Mouse (Mus musculus): Measurements from ENCODE around the gene Fcer1a. TPM values are rescaled to one million over a fixed set of nuclear protein-coding genes. Genes with fewer than 3 reads are reported as not detected.
"Not testable (repeated sequence)": the region's sequence is repeated elsewhere in the genome, so short reads cannot be mapped to it uniquely, and the experiment has no call there.

The Fcer1a gene
- under 1 TPM; 0.31 to 0.32 TPM for total RNA-seq (2021)
- long read RNA-seq, experiment 1: 0 reads
- long read RNA-seq, experiment 2, partial matches to known transcripts: 0 of 1 reads
- long read RNA-seq, experiment 2, other reads (novel, unspliced or antisense): 0 of 1 reads

DNA sequence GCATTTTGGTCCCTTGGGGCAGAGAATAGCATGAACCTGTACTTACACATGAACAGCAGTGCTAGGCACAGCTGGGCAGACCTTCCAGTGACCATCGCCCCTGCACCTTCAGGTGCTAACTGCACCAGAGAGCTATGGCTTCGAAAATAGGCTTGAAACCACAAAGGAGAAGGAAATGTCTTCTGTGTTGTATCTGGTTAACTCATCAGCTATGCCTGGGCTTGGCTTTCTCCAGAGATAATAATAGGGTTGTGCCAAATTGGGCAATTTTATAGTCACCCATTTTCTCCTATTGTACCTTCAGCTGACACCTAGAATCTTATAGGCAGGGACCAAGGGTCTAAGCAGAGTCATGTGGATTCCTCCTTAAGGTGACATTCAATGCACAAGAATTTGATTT, at the start of gene Fcer1a:
Gene Fcer1a, minus strand, starts transcription at position 134 of the 400 bp plus-strand sequence.
- no peak for DNase-seq (ENCODE audit: low spot score)

DNA sequence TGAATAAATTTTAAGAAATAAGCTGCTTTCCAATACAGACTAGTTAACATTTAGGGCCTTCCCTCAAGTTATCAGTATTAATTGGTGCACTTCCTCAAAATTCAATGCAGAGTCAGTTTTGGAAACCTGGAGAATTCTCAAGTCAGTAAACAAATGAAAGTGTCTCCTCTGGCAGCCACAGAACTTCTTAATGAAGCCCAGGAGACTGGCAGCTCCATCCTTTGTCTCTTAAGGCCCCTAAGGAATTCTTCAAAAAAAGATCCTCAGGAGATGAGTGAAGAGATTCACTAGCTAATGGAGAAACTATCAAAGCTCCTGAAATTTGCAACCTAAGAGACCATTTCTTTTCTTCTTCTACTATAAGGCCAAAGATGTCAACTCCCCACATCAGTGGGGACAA, 38.7 kb upstream of the Fcer1a start, which contains the start of gene Olfr418:
Gene Olfr418, plus strand, starts transcription at position 301 of the 400 bp plus-strand sequence.
- no peak for DNase-seq (ENCODE audit: low spot score)

DNA sequence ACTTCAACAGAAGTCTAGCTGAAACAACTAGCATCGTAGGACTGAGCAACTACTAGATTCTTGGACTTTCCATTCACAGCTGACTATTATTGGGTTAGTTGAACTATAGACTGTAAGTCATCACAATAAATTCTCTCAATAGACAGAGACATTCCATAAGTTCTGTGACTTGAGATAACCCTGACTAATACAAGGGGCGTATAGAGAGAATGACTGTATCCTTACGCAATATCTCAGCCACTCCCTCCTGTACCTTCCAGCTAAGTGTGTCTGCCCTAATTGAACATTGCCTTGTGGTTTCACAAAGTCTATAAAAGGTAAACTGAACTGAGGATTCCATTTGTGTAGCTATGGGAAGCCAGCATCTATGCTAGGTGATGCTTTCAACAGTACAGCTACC, 22.9 kb upstream of the Fcer1a start:
- DNase-seq (ENCODE audit: low spot score): no peak

DNA sequence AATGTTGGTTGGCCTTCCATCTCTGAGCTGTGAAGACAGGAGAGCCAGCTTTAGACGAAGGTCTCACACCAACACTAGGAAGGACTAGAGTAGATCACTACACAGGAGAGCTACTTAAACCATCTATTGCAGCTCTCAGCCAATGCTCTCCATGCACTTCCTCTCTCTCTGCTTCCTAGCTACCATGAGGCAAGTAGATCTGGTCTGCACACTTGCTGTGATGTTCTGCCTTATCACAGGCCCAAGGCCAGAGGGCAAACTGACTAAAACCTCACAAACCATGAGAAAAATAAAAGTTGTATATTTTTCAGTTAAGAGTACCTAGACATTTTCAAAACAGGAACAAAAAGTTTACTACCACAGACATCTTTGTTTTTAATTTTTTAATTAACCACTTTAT, 10.0 kb upstream of the Fcer1a start:
- DNase-seq (ENCODE audit: low spot score): not testable (repeated sequence)

DNA sequence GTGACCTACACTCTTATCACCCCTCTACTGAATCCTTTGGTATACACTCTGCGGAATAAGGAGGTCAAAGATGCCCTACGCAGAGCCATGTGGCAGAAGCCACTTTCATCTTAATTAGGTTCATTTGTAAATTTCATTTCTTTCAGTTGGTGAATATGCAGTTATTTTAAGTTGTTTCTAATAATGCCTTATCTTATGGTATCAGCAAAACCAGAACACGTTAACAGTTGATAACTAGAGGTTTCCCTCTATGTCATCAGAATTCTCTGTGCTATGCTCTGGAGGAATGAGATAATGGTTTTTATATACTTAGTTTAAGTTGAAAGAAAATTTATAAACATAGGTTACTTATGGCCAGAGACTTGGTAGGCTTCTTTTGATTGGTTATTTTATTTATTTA, 10.5 kb downstream of the Fcer1a start:
- no peak for DNase-seq (ENCODE audit: low spot score)

DNA sequence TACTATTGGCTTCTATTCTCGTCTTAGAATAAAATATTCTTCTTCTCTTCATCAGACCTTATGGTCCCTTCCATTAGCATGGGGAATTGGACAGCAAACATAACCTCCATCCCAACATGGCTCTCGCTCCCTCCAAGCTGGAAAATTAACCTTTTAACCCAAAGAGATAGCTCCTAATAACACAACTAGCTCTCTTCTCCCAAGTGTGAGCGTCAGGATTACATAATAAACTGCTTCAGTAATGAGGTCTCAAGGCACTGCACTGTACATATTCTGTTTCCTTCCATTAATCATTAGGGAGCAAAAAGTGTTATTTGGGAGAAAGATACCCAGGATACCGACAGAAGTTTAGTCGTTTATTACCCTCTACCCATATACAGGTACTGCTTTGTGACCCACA, 14.9 kb downstream of the Fcer1a start, which contains the start of gene Olfr1404:
Gene Olfr1404, plus strand, starts transcription at position 301 of the 400 bp plus-strand sequence.
- DNase-seq (ENCODE audit: low spot score): no peak

DNA sequence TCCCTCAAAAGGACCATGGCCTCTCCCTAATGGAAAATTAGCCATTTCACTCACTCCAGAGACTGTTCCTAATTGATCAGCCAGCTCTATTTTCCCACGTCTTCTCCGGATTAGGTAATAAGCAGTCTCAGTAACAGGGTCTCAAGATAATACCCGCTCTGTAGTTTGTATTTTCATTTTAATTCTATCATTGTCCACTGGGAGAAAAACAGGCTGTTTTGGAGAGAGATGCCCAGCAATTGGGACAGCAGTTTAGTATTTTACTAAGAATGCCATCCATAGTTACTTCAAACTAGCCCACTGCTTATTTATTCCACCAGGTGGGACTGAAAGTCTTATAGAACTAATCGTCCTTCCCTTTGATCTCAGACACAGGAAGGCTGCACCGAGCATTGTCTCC, 29.5 kb downstream of the Fcer1a start, which contains the start of gene Olfr218:
Gene Olfr218, plus strand, starts transcription at position 301 of the 400 bp plus-strand sequence.
- no peak for DNase-seq (ENCODE audit: low spot score)

DNA sequence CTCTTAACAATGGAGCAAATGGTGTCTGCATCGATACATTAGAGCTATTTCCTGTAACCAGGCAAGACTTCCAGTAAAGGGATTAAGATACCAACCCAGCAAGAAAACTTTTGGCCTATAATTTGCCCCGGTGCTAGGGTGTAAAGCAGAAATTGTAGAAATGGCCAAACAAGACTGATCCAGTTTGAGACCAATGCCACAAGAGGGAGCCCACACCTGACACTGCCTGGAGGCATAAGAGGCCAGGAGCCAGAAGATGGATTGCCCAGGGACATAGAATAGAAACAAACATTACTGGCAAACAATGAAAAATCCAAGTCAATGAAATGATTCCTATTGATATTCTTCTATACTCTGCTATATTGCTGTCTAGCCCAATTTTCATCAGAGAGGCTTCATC, 30.7 kb downstream of the Fcer1a start:
- no peak for DNase-seq (ENCODE audit: low spot score)

DNA sequence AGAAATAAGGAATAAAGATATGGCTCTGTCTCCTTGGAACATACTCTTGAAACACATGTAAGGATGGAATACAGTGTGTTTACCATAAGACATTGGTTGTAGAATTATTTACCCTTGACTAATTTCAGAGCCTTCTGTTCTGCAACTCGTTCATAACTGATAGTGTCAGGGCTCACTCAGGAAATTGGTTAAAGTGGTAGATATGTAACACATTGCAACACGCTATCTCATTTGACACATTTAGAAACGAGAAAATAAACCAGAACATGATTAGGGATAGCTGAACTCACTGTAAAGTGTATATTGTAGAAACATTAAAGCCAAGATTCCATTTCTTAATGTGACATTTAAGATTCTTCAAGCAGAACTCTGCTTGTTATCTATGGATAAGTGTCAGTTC, 35.0 kb downstream of the Fcer1a start:
- no peak for DNase-seq (ENCODE audit: low spot score)

DNA sequence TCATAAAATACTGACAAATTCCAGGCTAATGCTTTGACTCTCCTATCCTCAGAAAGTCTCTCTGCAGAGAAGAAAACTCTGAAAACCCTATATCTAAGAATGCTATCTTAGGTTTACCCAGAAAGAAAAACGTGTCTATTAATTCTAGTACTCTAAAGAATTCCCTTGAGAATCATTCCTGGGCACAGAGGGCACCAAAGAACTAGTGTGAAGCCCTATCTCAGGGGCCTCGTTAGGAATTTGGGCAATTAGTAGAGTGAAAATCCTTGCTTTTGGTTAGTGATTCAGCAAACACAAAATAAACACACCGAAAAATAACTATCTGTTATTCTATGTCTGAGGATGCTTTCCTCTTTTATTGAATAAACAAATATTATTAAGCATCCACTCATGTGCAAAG, 36.5 kb downstream of the Fcer1a start, which contains the start of gene Olfr1406:
Gene Olfr1406, minus strand, starts transcription at position 101 of the 400 bp plus-strand sequence.
- no peak for DNase-seq (ENCODE audit: low spot score)

DNA sequence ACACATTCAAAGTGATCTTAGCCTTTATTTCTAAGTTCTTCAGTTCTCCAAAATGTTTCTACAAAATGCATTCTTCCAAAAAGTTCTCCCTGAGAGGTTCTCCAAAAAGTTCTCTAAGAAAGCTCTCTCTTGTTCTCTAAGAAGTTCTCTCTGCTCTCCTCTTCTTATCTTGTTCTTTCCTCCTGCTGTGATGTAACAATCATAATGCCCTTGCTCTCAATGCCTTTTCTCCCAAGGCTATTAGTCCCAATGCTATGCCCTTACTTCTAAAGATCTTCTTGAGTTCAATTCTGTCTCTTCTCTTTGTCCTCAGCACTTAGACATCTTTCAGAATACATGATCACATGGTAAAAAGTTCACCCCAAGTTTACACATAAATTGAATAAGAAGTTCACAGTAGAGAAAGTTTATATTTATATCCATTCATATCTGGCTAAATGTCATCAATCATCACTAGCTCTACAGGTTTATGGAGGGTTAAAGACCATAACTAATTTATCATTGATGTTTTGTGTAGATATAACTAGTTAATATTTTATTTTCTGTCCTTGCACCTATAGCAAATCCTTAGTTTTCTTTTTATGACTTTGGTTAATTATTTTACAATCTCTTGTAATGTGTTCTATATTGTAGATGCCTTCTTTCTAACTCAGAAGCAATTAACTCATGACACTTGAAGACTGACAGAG, 52.7 kb downstream of the Fcer1a start:
- no peak for DNase-seq (ENCODE audit: low spot score)

Other genes with a start within 250 kb of the Fcer1a start
- not detected for gene Olfr1408, start 89.8 kb downstream of the Fcer1a start, total RNA-seq (2021)
- gene Olfr1406, start 36.6 kb downstream of the Fcer1a start, total RNA-seq (2021): not detected
- gene Olfr218, start 29.4 kb downstream of the Fcer1a start, total RNA-seq (2021): not detected
- not detected for gene Olfr1404, start 14.8 kb downstream of the Fcer1a start, total RNA-seq (2021)
- not detected for gene Olfr418, start 38.8 kb upstream of the Fcer1a start, total RNA-seq (2021)
- not detected for gene Mptx2, start 50.6 kb upstream of the Fcer1a start, total RNA-seq (2021)
- gene Ackr1, start 106.5 kb upstream of the Fcer1a start, total RNA-seq (2021): 1 to 10 TPM; 2.9 to 3.0 TPM
- under 1 TPM; 0.30 to 0.38 TPM for gene Aim2, start 123.7 kb upstream of the Fcer1a start, total RNA-seq (2021)
- 1 to 10 TPM; 7.4 to 7.7 TPM for gene Cadm3, start 140.5 kb upstream of the Fcer1a start, total RNA-seq (2021)